ENCODE assay signal across 12 mouse cellular contexts in the genomic region with DNA sequence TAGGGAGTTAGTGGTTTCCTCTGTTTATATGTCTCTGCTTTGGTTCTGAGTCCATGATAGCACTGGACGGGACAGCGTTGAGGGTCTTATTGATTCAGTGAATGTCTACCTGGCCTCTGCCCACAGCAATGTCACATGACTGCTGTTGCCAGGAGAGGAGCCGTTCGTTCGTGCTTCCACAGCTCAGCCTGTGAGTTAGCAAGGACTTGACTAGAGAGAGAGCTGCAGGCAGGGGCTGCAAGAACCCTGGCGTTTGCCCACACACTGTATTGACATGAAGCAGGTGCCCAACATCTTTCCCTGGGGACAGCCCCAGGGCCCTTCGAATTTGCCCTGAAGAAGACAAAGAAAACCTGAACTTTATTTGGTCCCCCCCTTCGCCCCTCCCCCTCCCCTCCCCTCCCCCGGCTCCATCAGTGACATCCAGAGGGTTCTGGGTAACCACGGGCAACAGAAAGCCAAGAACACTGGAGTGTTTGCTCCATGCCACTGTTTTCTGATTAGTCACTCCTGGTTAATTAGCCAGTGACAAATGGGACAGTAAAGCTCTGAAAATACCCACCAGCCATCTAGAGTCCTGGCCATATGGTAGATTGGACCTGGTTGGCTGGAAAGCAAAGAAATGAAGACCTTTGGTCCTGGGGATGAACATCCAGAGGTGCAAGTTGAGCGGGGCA.
DNase-seq lines count a peak whose midpoint lies in the region; ATAC-seq and TF ChIP-seq lines count a peak whose summit lies in the region.
"Had no signal": no experiment of that assay in that cellular context is flagged by ENCODE, and none has a peak within 500 bp of the region (broad histone marks: within the 10 kb centered on the region; RNA-seq: fewer than 3 reads in every experiment).

No protein-coding gene starts in this region.

- no peaks in the 10 kb centered on the region for H3K27me3 ChIP-seq in kidney, embryonic 16.5 days (ENCODE audit: insufficient read depth, low read length)
- no peaks in the 10 kb centered on the region for H3K27me3 ChIP-seq in forebrain, postnatal 0 days (ENCODE audit: insufficient read depth, low read length)
- H3K27me3 ChIP-seq in liver, embryonic 11.5 days (replicated peaks; ENCODE audit: control insufficient read depth, insufficient read depth, low read length) = no peaks in the 10 kb centered on the region
- H3K27me3 ChIP-seq in midbrain, embryonic 15.5 days (replicated peaks) = no peaks in the 10 kb centered on the region
- H3K27me3 ChIP-seq: embryonic facial prominence, embryonic 15.5 days had no signal

- H3K4me2 ChIP-seq in kidney, embryonic 16.5 days (replicated peaks; ENCODE audit: low read depth, low read length) = no peak overlapping the region
- H3K4me2 ChIP-seq in forebrain, postnatal 0 days (ENCODE audit: low read depth) = no peak overlapping the region
- peak overlapping the region; percentile 50 for H3K4me2 ChIP-seq in liver, embryonic 11.5 days
- H3K4me2 ChIP-seq in midbrain, embryonic 15.5 days = no peak overlapping the region
- H3K4me2 ChIP-seq: embryonic facial prominence, embryonic 15.5 days had no signal

- H3K9me3 ChIP-seq in kidney, embryonic 16.5 days (ENCODE audit: low read length) = no peaks in the 10 kb centered on the region
- H3K9me3 ChIP-seq in forebrain, postnatal 0 days (ENCODE audit: low read length) = no peaks in the 10 kb centered on the region
- H3K9me3 ChIP-seq in liver, embryonic 11.5 days (ENCODE audit: control insufficient read depth, low read length) = no peaks in the 10 kb centered on the region
- H3K9me3 ChIP-seq in midbrain, embryonic 15.5 days = no peaks in the 10 kb centered on the region
- H3K9me3 ChIP-seq: embryonic facial prominence, embryonic 15.5 days had no signal

- DNase-seq in kidney, postnatal 10 days = no peak
- DNase-seq in forebrain, postnatal 0 days = no peak
- no peak for DNase-seq in liver, embryonic 11.5 days (ENCODE audit: low spot score)
- no peak for DNase-seq in cerebellum, postnatal 25 days
- DNase-seq in yolk sac, embryonic 10.5 days (ENCODE audit: low spot score) = no peak
- no peak for DNase-seq in natural killer cell, adult 2 months (ENCODE audit: low spot score in 2 of 2)
- DNase-seq: adrenal gland, postnatal 25 days; cerebellum, adult 8-10 months; gastrocnemius, postnatal 10 days had no signal

- ATAC-seq in kidney, embryonic 16.5 days (ENCODE audit: low FRiP score, low TSS enrichment) = 0 out of 2 replicates have a peak, but pooled peaks have one; percentile 1
- ATAC-seq in forebrain, postnatal 0 days = peak; percentile 50
- no peak for ATAC-seq in liver, embryonic 11.5 days (replicated peaks; ENCODE audit: low FRiP score)
- no peak for ATAC-seq in midbrain, embryonic 15.5 days (replicated peaks)

- H3K36me3 ChIP-seq in kidney, embryonic 16.5 days (ENCODE audit: insufficient read depth, low read length) = peaks cover 5% of the 10 kb centered on the region; the same call in 1 of the 2 replicates
- H3K36me3 ChIP-seq in forebrain, postnatal 0 days (ENCODE audit: insufficient read depth) = no peaks in the 10 kb centered on the region
- H3K36me3 ChIP-seq in liver, embryonic 11.5 days (ENCODE audit: control insufficient read depth, insufficient read depth, low read length) = no peaks in the 10 kb centered on the region
- H3K36me3 ChIP-seq in midbrain, embryonic 15.5 days (replicated peaks) = no peaks in the 10 kb centered on the region
- H3K36me3 ChIP-seq: embryonic facial prominence, embryonic 15.5 days had no signal

- H3K27ac ChIP-seq in kidney, embryonic 16.5 days (ENCODE audit: low read length) = peak overlapping the region; percentile 78
- H3K27ac ChIP-seq in forebrain, postnatal 0 days (ENCODE audit: low read depth, low read length) = no peak overlapping the region
- peak overlapping the region; percentile 46 for H3K27ac ChIP-seq in liver, embryonic 11.5 days (ENCODE audit: low read depth, low read length)
- peak overlapping the region; percentile 10; the same call in 1 of the 2 replicates for H3K27ac ChIP-seq in midbrain, embryonic 15.5 days
- H3K27ac ChIP-seq: embryonic facial prominence, embryonic 15.5 days had no signal

- H3K4me1 ChIP-seq in kidney, embryonic 16.5 days (ENCODE audit: insufficient read depth, low read length) = peaks cover 29% of the 10 kb centered on the region
- 0 out of 2 replicates have a peak, but pooled peaks cover 5% of the 10 kb centered on the region for H3K4me1 ChIP-seq in forebrain, postnatal 0 days (ENCODE audit: insufficient read depth)
- H3K4me1 ChIP-seq in liver, embryonic 11.5 days (replicated peaks; ENCODE audit: control insufficient read depth, insufficient read depth, low read length) = peaks cover 42% of the 10 kb centered on the region
- H3K4me1 ChIP-seq in midbrain, embryonic 15.5 days = peaks cover 21% of the 10 kb centered on the region

- no peak overlapping the region for H3K4me3 ChIP-seq in kidney, embryonic 16.5 days (ENCODE audit: low read length)
- H3K4me3 ChIP-seq in forebrain, postnatal 0 days (ENCODE audit: low read depth, low read length) = no peak overlapping the region
- no peak overlapping the region for H3K4me3 ChIP-seq in liver, embryonic 11.5 days (ENCODE audit: low read depth, low read length)
- H3K4me3 ChIP-seq in midbrain, embryonic 15.5 days = no peak overlapping the region
- H3K4me3 ChIP-seq: embryonic facial prominence, embryonic 15.5 days had no signal

- 46% methylated on average over 11 of the region's 11 CpGs for WGBS in kidney, embryonic 16.5 days
- WGBS in forebrain, postnatal 0 days = 40% methylated on average over 11 of the region's 11 CpGs
- WGBS in liver, embryonic 11.5 days = 63% methylated on average over 11 of the region's 11 CpGs
- WGBS in midbrain, embryonic 15.5 days = 38% methylated on average over 11 of the region's 11 CpGs

- TF ChIP-seq CTCF in forebrain, postnatal 0 days (IDR thresholded peaks at IDR 0.05; ENCODE audit: low read depth) = no peak

- H3K9ac ChIP-seq in kidney, embryonic 16.5 days (replicated peaks; ENCODE audit: low read length) = no peak overlapping the region
- no peak overlapping the region for H3K9ac ChIP-seq in forebrain, postnatal 0 days
- H3K9ac ChIP-seq in liver, embryonic 11.5 days (ENCODE audit: low read depth, low read length) = peak overlapping the region; percentile 10; the same call in 1 of the 2 replicates
- no peak overlapping the region for H3K9ac ChIP-seq in midbrain, embryonic 15.5 days
- H3K9ac ChIP-seq: embryonic facial prominence, embryonic 15.5 days had no signal

Comparison
In these comparisons a context has a peak if more than half of its experiments do, and no peak if none do; other contexts are left out.
1. ATAC-seq: peak in kidney, embryonic 16.5 days (single experiment) and forebrain, postnatal 0 days (single experiment); none in liver, embryonic 11.5 days (single experiment) and midbrain, embryonic 15.5 days (single experiment).